Mouse (Mus musculus) limb, embryonic 10.5 days (tissue): ENCODE measurements around the gene Sh2d3c. TPM values are rescaled to one million over a fixed set of nuclear protein-coding genes. Genes with fewer than 3 reads are reported as not detected.
A peak's percentile ranks its signal among the peaks of the same experiment; 100 is the strongest.

ENCODE experiments used
- DNase-seq: peaks from one replicate; pipeline ENCODE4 v3.0.0-alpha.2; 2017; ENCODE audit warnings: low spot score
- H3K27ac ChIP-seq: fragments of 300-500 bp; sonication (generic); 2 replicates; pipeline ENCODE4 v1.5.1; 2016; ENCODE audit warnings: mild to moderate bottlenecking
- H3K27me3 ChIP-seq: fragments of 300-500 bp; sonication (generic); 2 replicates; pipeline ENCODE4 v1.6.1; 2016; ENCODE audit warnings: low read depth, mild to moderate bottlenecking; ENCODE audit not compliant: poor library complexity, severe bottlenecking
- H3K36me3 ChIP-seq: fragments of 300-500 bp; sonication (generic); 2 replicates; pipeline ENCODE4 v1.6.1; 2016; ENCODE audit warnings: mild to moderate bottlenecking, moderate library complexity
- H3K4me1 ChIP-seq: fragments of 300-500 bp; sonication (generic); 2 replicates; pipeline ENCODE4 v1.6.1; 2016
- H3K4me3 ChIP-seq: fragments of 300-500 bp; sonication (generic); 2 replicates; pipeline ENCODE4 v1.5.1; 2016; ENCODE audit warnings: mild to moderate bottlenecking, moderate library complexity
- H3K9me3 ChIP-seq: fragments of 300-500 bp; sonication (generic); replicated peaks from 2 replicates; pipeline ENCODE4 v1.6.1; 2016; ENCODE audit warnings: mild to moderate bottlenecking
- WGBS: fragments of 180-500 bp; shearing (Covaris S2); methylation state at CpG from one replicate; pipeline ENCODE4 v1.1.7; 2016; 5-methylcytosine and 5-hydroxymethylcytosine counted together
- polyA plus RNA-seq: library from polyadenylated mRNA; unstranded; fragments of >200 nt; fragmentation: Nextera tagmentation; extraction: Ambion mirVana; gene quantifications from 2 replicates; pipeline ENCODE4 v1.2.1, GENCODE M21; 2016

The Sh2d3c gene
- polyA plus RNA-seq = 16.2 and 20.9 TPM in 2 replicates

GRCm38 (mm10) chr2:32720681-32721229 lies at the start of gene Sh2d3c:
TSS of gene Sh2d3c (plus strand) at chr2:32721055.
- H3K36me3 ChIP-seq = no peaks in the 10 kb centered on the region
- H3K9me3 ChIP-seq = no peaks in the 10 kb centered on the region
- no peak within 1 kb of the TSS for H3K4me3 ChIP-seq
- 64% methylated on average over 8 of the region's 8 CpGs for WGBS
- peak within 1 kb of the TSS; percentile 56; the same call in 1 of the 2 replicates for H3K27ac ChIP-seq
- no peak for DNase-seq
- H3K27me3 ChIP-seq = no peaks in the 10 kb centered on the region; the same call in 1 of the 2 replicates
- peaks cover 19% of the 10 kb centered on the region for H3K4me1 ChIP-seq

- H3K36me3 ChIP-seq = peaks cover 13% of the 10 kb centered on the region; the same call in 1 of the 2 replicates
- WGBS = 92% methylated on average over 9 of the region's 9 CpGs
- no peak for DNase-seq
- no peak overlapping the region for H3K4me3 ChIP-seq
- no peaks in the 10 kb centered on the region for H3K27me3 ChIP-seq
- H3K27ac ChIP-seq = no peak overlapping the region
- H3K4me1 ChIP-seq = peaks cover 13% of the 10 kb centered on the region
- no peaks in the 10 kb centered on the region for H3K9me3 ChIP-seq
These were observed 49.7 kb upstream of the Sh2d3c start for GRCm38 (mm10) chr2:32671147-32671546.

GRCm38 (mm10) chr2:32671907-32672595 lies 48.8 kb upstream of the Sh2d3c start:
- 75% methylated on average over 9 of the region's 9 CpGs for WGBS
- H3K27me3 ChIP-seq = no peaks in the 10 kb centered on the region
- no peak overlapping the region for H3K27ac ChIP-seq
- no peak overlapping the region for H3K4me3 ChIP-seq
- peaks cover 15% of the 10 kb centered on the region; the same call in 1 of the 2 replicates for H3K36me3 ChIP-seq
- no peak for DNase-seq
- H3K9me3 ChIP-seq = no peaks in the 10 kb centered on the region
- peaks cover 13% of the 10 kb centered on the region for H3K4me1 ChIP-seq

GRCm38 (mm10) chr2:32673176-32673917 lies 47.5 kb upstream of the Sh2d3c start:
- 83% methylated on average over 16 of the region's 16 CpGs for WGBS
- Histone ChIP-seq H3K36me3 (peaks cover 23% of the 10 kb centered on the region; the same call in 1 of the 2 replicates), H3K27ac (0 out of 2 replicates have a peak overlapping the region, but pooled peaks have one; percentile 4), H3K4me1 (peaks cover 10% of the 10 kb centered on the region), H3K9me3 (no peaks in the 10 kb centered on the region), H3K4me3 (no peak overlapping the region), H3K27me3 (no peaks in the 10 kb centered on the region)
- no peak for DNase-seq

- Histone ChIP-seq H3K4me1 (peaks cover 27% of the 10 kb centered on the region), H3K27ac (no peak overlapping the region), H3K27me3 (no peaks in the 10 kb centered on the region), H3K36me3 (peaks cover 30% of the 10 kb centered on the region), H3K4me3 (no peak overlapping the region), H3K9me3 (no peaks in the 10 kb centered on the region)
- WGBS = 93% methylated on average over 3 of the region's 3 CpGs
- DNase-seq = no peak
These were observed 44.0 kb upstream of the Sh2d3c start for GRCm38 (mm10) chr2:32676821-32677220.

- Histone ChIP-seq H3K27ac (no peak overlapping the region), H3K27me3 (no peaks in the 10 kb centered on the region), H3K9me3 (no peaks in the 10 kb centered on the region), H3K4me1 (peaks cover 31% of the 10 kb centered on the region), H3K36me3 (peaks cover 36% of the 10 kb centered on the region), H3K4me3 (no peak overlapping the region)
- DNase-seq = no peak
- 85% methylated on average over 7 of the region's 7 CpGs for WGBS
These were observed 43.2 kb upstream of the Sh2d3c start for GRCm38 (mm10) chr2:32677683-32678082.

GRCm38 (mm10) chr2:32680051-32680451 lies 40.8 kb upstream of the Sh2d3c start:
- no peak for DNase-seq
- 50% methylated on average over 7 of the region's 7 CpGs for WGBS
- Histone ChIP-seq H3K4me3 (no peak overlapping the region), H3K9me3 (no peaks in the 10 kb centered on the region), H3K4me1 (peaks cover 25% of the 10 kb centered on the region), H3K27ac (peak overlapping the region; percentile 71), H3K27me3 (no peaks in the 10 kb centered on the region), H3K36me3 (peaks cover 51% of the 10 kb centered on the region)

- Histone ChIP-seq H3K4me1 (peaks cover 25% of the 10 kb centered on the region), H3K27ac (peak overlapping the region; percentile 61), H3K4me3 (no peak overlapping the region), H3K27me3 (no peaks in the 10 kb centered on the region), H3K9me3 (no peaks in the 10 kb centered on the region), H3K36me3 (peaks cover 59% of the 10 kb centered on the region)
- no peak for DNase-seq
- WGBS = 93% methylated on average over 19 of the region's 19 CpGs
These were observed 39.7 kb upstream of the Sh2d3c start for GRCm38 (mm10) chr2:32680961-32681650.

- Histone ChIP-seq H3K4me1 (peaks cover 25% of the 10 kb centered on the region), H3K27me3 (no peaks in the 10 kb centered on the region), H3K4me3 (no peak overlapping the region), H3K27ac (peak overlapping the region; percentile 61), H3K9me3 (no peaks in the 10 kb centered on the region), H3K36me3 (peaks cover 65% of the 10 kb centered on the region)
- 64% methylated on average over 6 of the region's 6 CpGs for WGBS
- DNase-seq = no peak
These were observed 39.1 kb upstream of the Sh2d3c start for GRCm38 (mm10) chr2:32681754-32682153.

GRCm38 (mm10) chr2:32682721-32683417 lies 38.0 kb upstream of the Sh2d3c start:
- Histone ChIP-seq H3K27ac (no peak overlapping the region), H3K36me3 (peaks cover 68% of the 10 kb centered on the region), H3K4me3 (no peak overlapping the region), H3K4me1 (peaks cover 25% of the 10 kb centered on the region), H3K27me3 (no peaks in the 10 kb centered on the region), H3K9me3 (no peaks in the 10 kb centered on the region)
- DNase-seq = no peak
- WGBS = 85% methylated on average over 14 of the region's 14 CpGs

- no peaks in the 10 kb centered on the region for H3K9me3 ChIP-seq
- H3K4me3 ChIP-seq = no peak overlapping the region
- peaks cover 25% of the 10 kb centered on the region for H3K4me1 ChIP-seq
- H3K27ac ChIP-seq = no peak overlapping the region
- no peaks in the 10 kb centered on the region for H3K27me3 ChIP-seq
- 91% methylated on average over 10 of the region's 10 CpGs for WGBS
- peaks cover 71% of the 10 kb centered on the region for H3K36me3 ChIP-seq
- DNase-seq = no peak
These were observed 37.2 kb upstream of the Sh2d3c start for GRCm38 (mm10) chr2:32683701-32684100.
